Mouse (Mus musculus): ENCODE measurements at regions not wholly inside any gene's neighbourhood (a gene's known extent, or its start where the extent isn't known, plus 50 kb on each side); places are given as distances from the start of the nearest gene placed in this dataset.

DNA sequence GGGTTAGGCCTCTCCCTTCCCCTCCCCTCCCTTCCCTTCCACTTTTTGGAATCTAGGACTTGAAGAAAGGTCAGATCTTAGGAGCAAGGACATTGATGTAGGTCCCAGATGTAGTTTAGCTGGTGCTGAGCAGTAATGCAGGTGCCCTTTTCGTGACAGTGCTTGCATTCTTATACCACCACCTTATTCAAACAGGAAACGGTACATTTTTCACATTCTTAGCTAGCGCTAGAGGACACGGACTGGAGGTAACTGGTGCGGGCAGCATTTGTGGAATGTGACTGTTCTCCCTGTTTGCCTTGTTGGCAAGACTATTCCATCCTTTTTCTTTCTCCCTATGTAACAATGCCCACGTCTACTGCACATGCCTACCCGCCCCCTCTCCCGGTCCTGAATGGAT lies 124.7 kb upstream of the Lgalsl start:
- TF ChIP-seq POLR2A (IDR thresholded peaks at IDR 0.05; ENCODE audit: low read depth, low read length) (no peak), CTCF (conservative IDR thresholded peaks at IDR 0.05; ENCODE audit: insufficient read depth, insufficient read length, low read depth, low read length) (no peak)

Measured in kidney, adult 2 months (tissue).